Mouse (Mus musculus) layer of hippocampus, adult 11-12 months (tissue): ENCODE data around the gene Gm20920.
"Not testable (repeated sequence)": the region's sequence is repeated elsewhere in the genome, so short reads cannot be mapped to it uniquely, and the experiment has no call there.

ENCODE experiments used
- DNase-seq: peaks from one replicate; pipeline ENCODE4 v3.0.0; 2022; ENCODE audit warnings: low spot score

The Gm20920 gene

DNA sequence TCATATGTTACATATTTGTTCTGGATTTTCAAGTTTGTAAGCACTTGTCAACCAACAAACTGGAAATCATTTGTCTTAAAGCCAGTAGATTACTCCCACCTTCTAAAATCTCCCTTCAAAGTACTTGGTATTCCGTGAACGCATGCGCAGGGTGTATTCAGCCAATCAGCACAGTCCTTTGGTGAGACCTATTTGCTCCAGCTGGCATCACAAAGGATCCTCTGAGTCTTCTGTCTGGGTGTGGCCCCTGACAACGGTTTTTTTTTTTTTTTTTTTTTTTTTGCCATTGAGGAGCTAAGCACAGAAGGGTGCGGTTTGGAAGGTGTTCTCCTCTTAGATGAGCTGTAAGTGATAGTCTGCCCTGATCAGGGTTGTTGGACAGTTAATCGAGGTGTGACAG is at the start of gene Gm20920:
Gm20920 (plus strand) TSS at position 301 of the 400 bp plus-strand sequence.
- DNase-seq, result not testable (repeated sequence)
